Mouse (Mus musculus) hindbrain, embryonic 16.5 days (tissue): ENCODE data around the gene Mpv17l2. TPM values are rescaled to one million over a fixed set of nuclear protein-coding genes. Genes with fewer than 3 reads are reported as not detected.

Source experiments
- ATAC-seq: fragments of 200-750 bp; cut with Nextera tagmentation; 2 replicates; pipeline ENCODE4 v1.8.0; 2017; ENCODE audit warnings: moderate TSS enrichment, moderate library complexity
- H3K27ac ChIP-seq: fragments of 300-500 bp; sonication (generic); 2 replicates; pipeline ENCODE4 v1.5.1; 2014; ENCODE audit warnings: low read depth, mild to moderate bottlenecking, control low read depth, low read length, moderate library complexity
- H3K27me3 ChIP-seq: fragments of 300-500 bp; sonication (generic); replicated peaks from 2 replicates; pipeline ENCODE4 v1.6.1; 2014; ENCODE audit warnings: low read length; ENCODE audit not compliant: control insufficient read depth, insufficient read depth
- H3K36me3 ChIP-seq: fragments of 300-500 bp; sonication (generic); 2 replicates; pipeline ENCODE4 v1.6.1; 2014; ENCODE audit warnings: mild to moderate bottlenecking, low read length, moderate library complexity, mixed read lengths; ENCODE audit not compliant: control insufficient read depth, insufficient read depth
- H3K4me1 ChIP-seq: fragments of 300-500 bp; sonication (generic); 2 replicates; pipeline ENCODE4 v1.6.1; 2014; ENCODE audit warnings: low read depth, low read length; ENCODE audit not compliant: control insufficient read depth, insufficient read depth
- H3K4me2 ChIP-seq: fragments of 300-500 bp; sonication (generic); 2 replicates; pipeline ENCODE4 v1.6.1; 2014; ENCODE audit warnings: mild to moderate bottlenecking, low read length, control low read depth, moderate library complexity
- H3K4me3 ChIP-seq: fragments of 300-500 bp; sonication (generic); 2 replicates; pipeline ENCODE4 v1.5.1; 2014; ENCODE audit warnings: mild to moderate bottlenecking, low read length, control low read depth, moderate library complexity
- H3K9ac ChIP-seq: fragments of 300-500 bp; sonication (generic); 2 replicates; pipeline ENCODE4 v1.6.1; 2014; ENCODE audit warnings: low read depth, mild to moderate bottlenecking, control low read depth, low read length, moderate library complexity
- H3K9me3 ChIP-seq: fragments of 300-500 bp; sonication (generic); 2 replicates; pipeline ENCODE4 v1.6.1; 2014; ENCODE audit warnings: mild to moderate bottlenecking, low read length, moderate library complexity; ENCODE audit not compliant: control insufficient read depth
- WGBS: fragments of 180-500 bp; shearing (Covaris S2); extraction: QIAGEN DNeasy Blood & Tissue Kit; methylation state at CpG from one replicate; pipeline ENCODE4 v1.1.7; 2014; 5-methylcytosine and 5-hydroxymethylcytosine counted together
- polyA plus RNA-seq: library from polyadenylated mRNA; unstranded; fragments of >200 nt; fragmentation: Nextera tagmentation; extraction: Ambion mirVana; gene quantifications from 2 replicates; pipeline ENCODE4 v1.2.1, GENCODE M21; 2015

Mpv17l2 gene
- polyA plus RNA-seq, 1 experiment from 2014 or later: 49.9 TPM

DNA sequence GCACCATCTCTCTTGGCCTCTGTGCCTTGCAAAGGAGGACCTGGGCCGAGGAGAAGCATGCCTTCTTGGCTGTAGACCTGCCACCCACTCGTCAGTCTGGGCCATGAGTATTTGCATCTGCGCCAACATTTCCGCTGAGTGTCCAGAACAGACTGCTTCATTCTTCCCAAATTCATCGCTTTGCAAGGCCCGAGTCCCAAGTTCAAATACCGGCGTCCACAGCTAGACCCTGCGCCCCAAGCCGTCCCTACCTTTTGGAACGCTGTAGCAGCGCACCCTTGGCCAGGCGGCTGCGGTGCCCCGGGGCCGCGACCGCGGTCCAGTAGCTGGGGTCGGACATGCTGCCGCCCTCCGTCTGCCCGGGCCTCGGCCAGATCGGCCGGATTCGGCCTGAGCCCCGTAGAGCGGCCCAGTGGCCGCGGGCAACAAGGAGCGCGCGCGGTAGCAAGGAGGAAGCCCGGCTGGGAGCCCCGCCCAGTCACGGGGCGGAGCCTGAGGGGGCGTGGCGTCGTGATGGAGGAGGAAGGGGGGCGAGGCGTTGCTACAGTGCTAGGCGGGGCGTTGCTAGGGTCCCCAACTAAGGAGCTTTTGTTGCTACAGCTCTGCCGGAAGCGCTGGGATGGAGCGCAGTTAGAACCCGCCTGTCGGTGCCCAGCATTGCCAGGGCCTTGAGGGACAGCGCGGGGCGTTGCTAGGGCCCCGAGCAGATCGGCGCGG, 31.4 kb upstream of the Mpv17l2 start:
- Histone ChIP-seq H3K9ac (peak overlapping the region; percentile 91), H3K27ac (peak overlapping the region; percentile 81), H3K27me3 (no peaks in the 10 kb centered on the region), H3K4me1 (peaks cover 26% of the 10 kb centered on the region), H3K4me3 (peak overlapping the region; percentile 67), H3K9me3 (no peaks in the 10 kb centered on the region), H3K4me2 (peak overlapping the region; percentile 69), H3K36me3 (peaks cover 9% of the 10 kb centered on the region; the same call in 1 of the 2 replicates)
- ATAC-seq: peak; percentile 84
- WGBS: 6% methylated on average over 55 of the region's 58 CpGs

DNA sequence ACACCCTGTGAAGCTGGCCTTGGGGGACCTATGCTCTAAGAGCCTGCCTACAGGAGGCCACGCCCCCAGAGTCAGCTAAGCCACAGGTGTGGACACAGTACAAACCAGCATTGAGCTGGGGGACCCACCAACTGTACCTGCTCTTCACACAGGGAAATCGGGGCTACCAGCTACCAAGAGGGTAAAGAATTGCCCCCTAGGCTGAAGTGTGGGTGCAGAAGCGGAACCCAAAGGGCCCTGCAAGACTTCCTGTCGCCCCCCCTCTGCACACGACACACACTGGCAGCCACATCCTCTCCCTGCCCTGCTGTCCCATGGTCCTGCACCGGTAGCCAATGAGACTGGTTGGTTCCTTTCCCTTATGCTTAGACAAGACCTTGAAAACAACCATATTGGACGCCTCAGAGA, 30.6 kb upstream of the Mpv17l2 start:
- H3K27ac ChIP-seq: no peak overlapping the region
- H3K9ac ChIP-seq: peak overlapping the region; percentile 48
- H3K4me3 ChIP-seq: peak overlapping the region; percentile 67; the same call in 1 of the 2 replicates
- WGBS: 80% methylated on average over 7 of the region's 7 CpGs
- H3K36me3 ChIP-seq: peaks cover 17% of the 10 kb centered on the region
- no peaks in the 10 kb centered on the region for H3K9me3 ChIP-seq
- no peak for ATAC-seq
- no peaks in the 10 kb centered on the region for H3K27me3 ChIP-seq
- H3K4me2 ChIP-seq: peak overlapping the region; percentile 69
- H3K4me1 ChIP-seq: peaks cover 23% of the 10 kb centered on the region

DNA sequence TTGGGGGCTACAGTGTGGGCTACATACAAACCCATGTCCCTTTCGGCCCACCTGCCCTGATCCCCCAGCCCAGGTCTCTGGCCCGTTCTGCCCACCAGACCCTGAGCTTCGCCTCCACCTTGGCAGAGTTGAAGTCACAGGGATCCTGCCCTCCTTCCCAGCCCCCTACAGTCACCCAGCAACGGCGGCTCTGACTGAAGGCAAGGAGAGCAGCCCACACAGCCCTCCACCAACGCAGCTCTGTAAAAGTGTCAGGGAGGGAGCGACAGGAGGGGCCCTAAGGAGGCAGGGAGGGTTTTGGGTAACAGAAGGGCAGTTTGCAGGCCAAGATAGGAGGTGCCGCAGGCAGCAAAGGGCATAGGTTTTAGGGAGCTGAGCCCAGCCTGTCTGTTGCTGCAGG, 30.1 kb upstream of the Mpv17l2 start:
- Histone ChIP-seq H3K4me2 (peak overlapping the region; percentile 69), H3K27ac (no peak overlapping the region), H3K36me3 (peaks cover 20% of the 10 kb centered on the region), H3K4me1 (peaks cover 20% of the 10 kb centered on the region), H3K9me3 (no peaks in the 10 kb centered on the region), H3K4me3 (no peak overlapping the region), H3K27me3 (no peaks in the 10 kb centered on the region), H3K9ac (peak overlapping the region; percentile 47)
- ATAC-seq: no peak
- WGBS: 60% methylated on average over 8 of the region's 8 CpGs

DNA sequence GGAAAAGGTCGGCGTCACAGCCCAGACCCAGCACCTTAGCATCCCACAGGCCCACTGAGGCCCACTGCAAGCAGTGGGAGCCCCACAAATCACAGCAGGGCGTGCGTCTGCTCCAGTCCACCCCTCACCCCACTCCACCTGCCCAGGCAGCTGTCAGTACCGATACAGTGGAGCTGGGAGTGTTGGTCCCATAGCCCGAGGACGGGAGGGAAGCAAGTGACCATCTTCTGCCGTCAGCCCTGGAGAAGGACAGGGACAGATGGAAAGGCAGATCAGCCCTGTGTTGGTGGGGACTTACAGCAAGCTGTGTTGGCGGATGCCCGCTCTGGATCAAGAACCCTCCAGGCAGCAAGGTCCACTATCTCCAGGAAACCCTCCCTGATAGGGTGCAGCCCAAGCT, 28.3 kb upstream of the Mpv17l2 start:
- WGBS: 81% methylated on average over 10 of the region's 10 CpGs
- H3K9ac ChIP-seq: no peak overlapping the region

DNA sequence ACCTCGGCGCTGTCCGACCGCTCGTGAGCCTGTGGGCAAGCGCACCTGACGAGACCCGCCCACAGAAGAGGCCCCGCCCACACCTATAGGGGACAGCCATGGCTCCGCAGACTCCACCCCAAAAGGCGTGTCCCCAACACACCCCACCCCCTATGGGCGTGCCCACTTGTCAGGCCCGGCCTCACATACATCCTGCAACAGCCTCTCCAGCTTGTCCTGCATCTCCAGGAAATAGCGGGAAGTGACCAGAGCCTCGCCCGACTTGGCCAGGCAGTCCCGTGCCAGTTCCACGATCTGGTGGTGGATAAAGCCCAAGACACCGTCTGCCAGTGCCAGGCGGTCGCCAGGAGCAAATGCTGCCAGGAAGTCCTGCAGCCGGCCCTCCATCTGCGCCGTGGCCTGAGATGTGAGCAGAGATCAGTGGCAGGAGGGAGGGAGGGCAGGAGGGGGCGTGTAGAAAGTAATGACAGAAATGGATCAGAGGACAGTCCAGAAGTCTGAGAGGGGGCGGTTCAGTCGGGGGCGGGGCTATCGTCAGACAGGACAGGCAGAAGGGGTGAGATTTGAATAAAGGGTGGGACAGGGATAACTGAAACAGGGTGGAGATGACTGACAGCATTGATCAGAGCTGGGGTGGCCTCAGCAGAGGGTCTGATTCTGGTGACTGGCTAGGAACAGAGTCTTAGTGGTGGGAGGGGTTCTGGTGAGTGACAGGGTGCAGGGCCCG, 27.4 kb upstream of the Mpv17l2 start:
- 0 out of 2 replicates have a peak overlapping the region, but pooled peaks have one; percentile 28 for H3K9ac ChIP-seq
- peak overlapping the region; percentile 14; the same call in 1 of the 2 replicates for H3K4me3 ChIP-seq
- H3K4me1 ChIP-seq: peaks cover 18% of the 10 kb centered on the region
- H3K4me2 ChIP-seq: peak overlapping the region; percentile 16; the same call in 1 of the 2 replicates
- peaks cover 34% of the 10 kb centered on the region for H3K36me3 ChIP-seq
- ATAC-seq: no peak
- no peaks in the 10 kb centered on the region for H3K9me3 ChIP-seq
- WGBS: 24% methylated on average over 28 of the region's 30 CpGs
- H3K27ac ChIP-seq: no peak overlapping the region
- no peaks in the 10 kb centered on the region for H3K27me3 ChIP-seq

More for the DNA sequence above, 28.3 kb upstream of the Mpv17l2 start:
- peaks cover 26% of the 10 kb centered on the region for H3K36me3 ChIP-seq
- H3K4me1 ChIP-seq: peaks cover 20% of the 10 kb centered on the region
- no peak for ATAC-seq
- no peaks in the 10 kb centered on the region for H3K27me3 ChIP-seq
- H3K4me2 ChIP-seq: no peak overlapping the region
- no peaks in the 10 kb centered on the region for H3K9me3 ChIP-seq
- H3K27ac ChIP-seq: 0 out of 2 replicates have a peak overlapping the region, but pooled peaks have one; percentile 11
- no peak overlapping the region for H3K4me3 ChIP-seq

DNA sequence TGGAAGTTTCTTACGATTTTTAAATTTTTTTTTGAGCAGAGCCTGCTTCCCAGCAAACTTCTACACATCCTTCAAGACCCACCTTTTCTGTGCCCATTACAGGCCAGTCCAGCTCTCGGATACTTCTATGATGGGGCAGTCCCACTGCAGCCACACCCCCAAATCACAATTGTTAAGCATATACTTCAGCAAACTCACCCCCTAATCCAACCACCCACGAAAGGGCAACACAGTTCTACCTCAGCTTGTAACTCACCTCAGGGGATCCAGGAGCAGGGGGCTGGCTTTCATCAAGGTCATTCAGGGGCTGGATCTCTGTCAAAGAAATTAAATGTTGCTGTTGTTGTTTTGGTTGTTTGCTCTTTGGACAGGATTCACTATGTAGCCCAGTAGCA, 26.3 kb upstream of the Mpv17l2 start:
- no peak overlapping the region for H3K9ac ChIP-seq
- H3K27me3 ChIP-seq: no peaks in the 10 kb centered on the region
- H3K27ac ChIP-seq: no peak overlapping the region
- ATAC-seq: no peak
- peaks cover 38% of the 10 kb centered on the region for H3K36me3 ChIP-seq
- no peaks in the 10 kb centered on the region for H3K9me3 ChIP-seq
- no peak overlapping the region for H3K4me3 ChIP-seq
- no peak overlapping the region for H3K4me2 ChIP-seq
- 93% methylated on average over 3 of the region's 3 CpGs for WGBS
- H3K4me1 ChIP-seq: peaks cover 12% of the 10 kb centered on the region

DNA sequence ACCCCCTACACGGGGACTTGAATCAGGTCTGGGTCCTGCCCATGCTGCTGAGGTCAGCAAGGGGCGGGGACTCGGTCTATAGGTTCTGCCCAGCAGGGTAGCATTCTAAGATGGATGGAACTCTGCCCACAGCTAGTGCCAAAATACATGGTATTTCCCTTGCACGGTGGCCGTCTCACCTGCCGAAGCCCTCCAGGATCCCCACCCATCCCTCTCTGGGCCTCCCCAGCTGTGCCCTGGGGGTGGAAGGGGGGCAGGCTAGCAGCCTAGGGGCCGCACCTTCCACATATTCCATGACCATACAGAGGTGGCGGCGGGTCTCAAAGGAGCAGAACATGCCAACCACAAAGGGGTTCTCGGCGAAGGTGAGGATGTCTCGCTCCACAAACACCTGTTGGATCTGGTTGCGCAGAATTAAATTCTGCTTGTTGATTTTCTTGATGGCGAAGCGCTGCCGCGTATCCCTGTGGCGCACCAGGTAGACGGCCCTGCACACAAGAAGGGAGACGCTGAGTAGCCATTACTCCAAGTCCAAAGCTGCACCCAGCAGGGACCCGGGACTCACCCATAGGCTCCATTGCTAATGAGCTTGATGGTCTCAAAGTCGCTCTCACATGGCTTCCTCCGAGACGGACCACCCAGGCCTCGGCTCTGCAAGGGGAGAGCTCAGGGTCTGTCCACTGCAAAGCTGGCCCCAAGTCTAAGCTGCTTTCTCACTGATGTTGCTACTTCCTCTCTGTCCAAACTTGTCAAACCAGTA, 25.7 kb upstream of the Mpv17l2 start:
- Histone ChIP-seq H3K9ac (no peak overlapping the region), H3K4me3 (no peak overlapping the region), H3K27me3 (no peaks in the 10 kb centered on the region), H3K27ac (no peak overlapping the region), H3K36me3 (peaks cover 42% of the 10 kb centered on the region), H3K4me2 (no peak overlapping the region), H3K9me3 (no peaks in the 10 kb centered on the region), H3K4me1 (peaks cover 10% of the 10 kb centered on the region)
- 91% methylated on average over 25 of the region's 25 CpGs for WGBS
- no peak for ATAC-seq

DNA sequence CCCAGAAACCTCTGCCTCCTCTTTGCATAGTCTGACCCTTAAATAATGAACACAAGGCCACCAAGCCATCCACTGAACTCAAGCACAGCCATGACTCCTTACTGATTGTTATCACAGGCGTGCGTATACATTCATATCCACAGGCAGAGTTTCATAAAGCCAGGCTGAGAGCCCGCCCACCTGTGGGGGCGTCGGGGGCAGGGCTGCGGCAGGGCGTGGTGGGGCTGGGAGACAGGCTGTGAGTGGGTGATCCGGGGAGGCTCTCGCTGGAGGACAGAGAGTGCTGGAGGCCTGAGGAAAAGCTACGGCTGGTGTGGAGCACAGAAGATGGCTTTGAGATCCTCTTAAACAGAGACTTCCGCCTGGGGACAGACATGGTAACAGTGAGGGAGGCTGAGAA, 19.3 kb upstream of the Mpv17l2 start:
- Histone ChIP-seq H3K36me3 (peaks cover 44% of the 10 kb centered on the region), H3K4me3 (no peak overlapping the region), H3K27me3 (no peaks in the 10 kb centered on the region), H3K4me2 (no peak overlapping the region), H3K9me3 (no peaks in the 10 kb centered on the region), H3K27ac (no peak overlapping the region), H3K4me1 (peaks cover 17% of the 10 kb centered on the region), H3K9ac (no peak overlapping the region)
- ATAC-seq: no peak
- WGBS: 84% methylated on average over 11 of the region's 11 CpGs
